Mouse (Mus musculus) heart, embryonic 15.5 days (tissue): ENCODE data around the gene Ccdc113. TPM values are rescaled to one million over a fixed set of nuclear protein-coding genes. Genes with fewer than 3 reads are reported as not detected.

Experiments
- ATAC-seq: fragments of 200-750 bp; cut with Nextera tagmentation; replicated peaks from 2 replicates; pipeline ENCODE4 v1.8.0; 2017; ENCODE audit warnings: low read depth, moderate TSS enrichment; ENCODE audit not compliant: insufficient number of reproducible peaks, insufficient read depth, low FRiP score
- H3K27ac ChIP-seq: fragments of 300-500 bp; sonication (generic); 2 replicates; pipeline ENCODE4 v1.5.1; 2015; ENCODE audit warnings: mild to moderate bottlenecking, inconsistent platforms
- H3K27me3 ChIP-seq: fragments of 300-500 bp; sonication (generic); 2 replicates; pipeline ENCODE4 v1.6.1; 2015; ENCODE audit warnings: inconsistent platforms
- H3K36me3 ChIP-seq: fragments of 300-500 bp; sonication (generic); 2 replicates; pipeline ENCODE4 v1.6.1; 2015; ENCODE audit warnings: mild to moderate bottlenecking, inconsistent platforms
- H3K4me1 ChIP-seq: fragments of 300-500 bp; sonication (generic); replicated peaks from 2 replicates; pipeline ENCODE4 v1.6.1; 2015; ENCODE audit warnings: inconsistent platforms
- H3K4me2 ChIP-seq: fragments of 300-500 bp; sonication (generic); 2 replicates; pipeline ENCODE4 v1.6.1; 2015; ENCODE audit warnings: inconsistent platforms, mild to moderate bottlenecking, moderate library complexity
- H3K4me3 ChIP-seq: fragments of 300-500 bp; sonication (generic); 2 replicates; pipeline ENCODE4 v1.5.1; 2015; ENCODE audit warnings: mild to moderate bottlenecking, inconsistent platforms
- H3K9ac ChIP-seq: fragments of 300-500 bp; sonication (generic); 2 replicates; pipeline ENCODE4 v1.6.1; 2015; ENCODE audit warnings: mild to moderate bottlenecking, inconsistent platforms
- H3K9me3 ChIP-seq: fragments of 300-500 bp; sonication (generic); replicated peaks from 2 replicates; pipeline ENCODE4 v1.6.1; 2016; ENCODE audit warnings: inconsistent platforms
- WGBS: fragments of 180-500 bp; shearing (Covaris S2); methylation state at CpG from one replicate; pipeline ENCODE4 v1.1.7; 2015; ENCODE audit warnings: mixed read lengths; 5-methylcytosine and 5-hydroxymethylcytosine counted together
- polyA plus RNA-seq: library from polyadenylated mRNA; unstranded; fragments of >200 nt; fragmentation: Nextera tagmentation; extraction: Ambion mirVana; gene quantifications from 2 replicates; pipeline ENCODE4 v1.2.1, GENCODE M21; 2015

Ccdc113 gene
- polyA plus RNA-seq, 1 experiment from 2014 or later: 2.9 TPM

- Histone ChIP-seq H3K4me3 (no peak overlapping the region), H3K27me3 (no peaks in the 10 kb centered on the region), H3K4me2 (no peak overlapping the region), H3K9ac (no peak overlapping the region), H3K4me1 (no peaks in the 10 kb centered on the region), H3K9me3 (no peaks in the 10 kb centered on the region), H3K36me3 (no peaks in the 10 kb centered on the region), H3K27ac (no peak overlapping the region)
- 74% methylated on average over 7 of the region's 7 CpGs for WGBS
- ATAC-seq: no peak
These were observed 31.5 kb upstream of the Ccdc113 start for GRCm38 (mm10) chr8:95502431-95502830.

- no peak overlapping the region for H3K4me3 ChIP-seq
- 73% methylated on average over 5 of the region's 5 CpGs for WGBS
- H3K9me3 ChIP-seq: no peaks in the 10 kb centered on the region
- H3K4me1 ChIP-seq: no peaks in the 10 kb centered on the region
- H3K9ac ChIP-seq: no peak overlapping the region
- no peak for ATAC-seq
- no peak overlapping the region for H3K4me2 ChIP-seq
- H3K36me3 ChIP-seq: no peaks in the 10 kb centered on the region
- H3K27me3 ChIP-seq: no peaks in the 10 kb centered on the region
- no peak overlapping the region for H3K27ac ChIP-seq
These were observed 29.1 kb upstream of the Ccdc113 start for GRCm38 (mm10) chr8:95504835-95505234.

GRCm38 (mm10) chr8:95505606-95506005, 28.3 kb upstream of the Ccdc113 start:
- no peaks in the 10 kb centered on the region for H3K27me3 ChIP-seq
- H3K4me3 ChIP-seq: no peak overlapping the region
- 69% methylated on average over 3 of the region's 3 CpGs for WGBS
- H3K4me1 ChIP-seq: no peaks in the 10 kb centered on the region
- H3K4me2 ChIP-seq: no peak overlapping the region
- no peak for ATAC-seq
- H3K36me3 ChIP-seq: no peaks in the 10 kb centered on the region
- no peak overlapping the region for H3K9ac ChIP-seq
- H3K9me3 ChIP-seq: no peaks in the 10 kb centered on the region
- no peak overlapping the region for H3K27ac ChIP-seq

- no peak for ATAC-seq
- Histone ChIP-seq H3K36me3 (no peaks in the 10 kb centered on the region), H3K27me3 (no peaks in the 10 kb centered on the region), H3K4me3 (no peak overlapping the region), H3K27ac (no peak overlapping the region), H3K4me2 (no peak overlapping the region), H3K9me3 (no peaks in the 10 kb centered on the region), H3K4me1 (no peaks in the 10 kb centered on the region), H3K9ac (no peak overlapping the region)
- 65% methylated on average over 5 of the region's 5 CpGs for WGBS
These were observed 27.6 kb upstream of the Ccdc113 start for GRCm38 (mm10) chr8:95506245-95506644.

GRCm38 (mm10) chr8:95512257-95512656, 21.6 kb upstream of the Ccdc113 start:
- Histone ChIP-seq H3K27ac (no peak overlapping the region), H3K4me2 (no peak overlapping the region), H3K36me3 (no peaks in the 10 kb centered on the region), H3K9ac (no peak overlapping the region), H3K9me3 (no peaks in the 10 kb centered on the region), H3K4me3 (no peak overlapping the region), H3K27me3 (no peaks in the 10 kb centered on the region), H3K4me1 (no peaks in the 10 kb centered on the region)
- ATAC-seq: no peak
- 59% methylated on average over 4 of the region's 4 CpGs for WGBS

- H3K27ac ChIP-seq: no peak overlapping the region
- H3K36me3 ChIP-seq: no peaks in the 10 kb centered on the region
- ATAC-seq: no peak
- no peaks in the 10 kb centered on the region for H3K4me1 ChIP-seq
- H3K4me3 ChIP-seq: no peak overlapping the region
- H3K27me3 ChIP-seq: no peaks in the 10 kb centered on the region
- H3K9ac ChIP-seq: no peak overlapping the region
- H3K9me3 ChIP-seq: no peaks in the 10 kb centered on the region
- no peak overlapping the region for H3K4me2 ChIP-seq
- 44% methylated on average over 4 of the region's 4 CpGs for WGBS
These were observed 20.7 kb upstream of the Ccdc113 start for GRCm38 (mm10) chr8:95513219-95513618.

GRCm38 (mm10) chr8:95516928-95517327, 17.0 kb upstream of the Ccdc113 start:
- no peaks in the 10 kb centered on the region for H3K36me3 ChIP-seq
- WGBS: 88% methylated on average over 6 of the region's 6 CpGs
- ATAC-seq: no peak

GRCm38 (mm10) chr8:95523991-95524390, 9.9 kb upstream of the Ccdc113 start:
- H3K27me3 ChIP-seq: no peaks in the 10 kb centered on the region
- no peak for ATAC-seq
- WGBS: 74% methylated on average over 4 of the region's 4 CpGs
- H3K9me3 ChIP-seq: no peaks in the 10 kb centered on the region
- H3K27ac ChIP-seq: no peak overlapping the region
- no peaks in the 10 kb centered on the region for H3K36me3 ChIP-seq
- no peak overlapping the region for H3K4me3 ChIP-seq
- H3K4me2 ChIP-seq: no peak overlapping the region
- no peaks in the 10 kb centered on the region for H3K4me1 ChIP-seq
- H3K9ac ChIP-seq: no peak overlapping the region

More at GRCm38 (mm10) chr8:95516928-95517327, 17.0 kb upstream of the Ccdc113 start:
- Histone ChIP-seq H3K9ac (no peak overlapping the region), H3K27me3 (no peaks in the 10 kb centered on the region), H3K4me2 (no peak overlapping the region), H3K27ac (no peak overlapping the region), H3K4me1 (no peaks in the 10 kb centered on the region), H3K9me3 (no peaks in the 10 kb centered on the region), H3K4me3 (no peak overlapping the region)

GRCm38 (mm10) chr8:95528194-95528593, 5.7 kb upstream of the Ccdc113 start:
- Histone ChIP-seq H3K36me3 (no peaks in the 10 kb centered on the region), H3K27me3 (no peaks in the 10 kb centered on the region), H3K4me1 (no peaks in the 10 kb centered on the region), H3K9ac (no peak overlapping the region), H3K27ac (no peak overlapping the region), H3K9me3 (no peaks in the 10 kb centered on the region), H3K4me2 (no peak overlapping the region), H3K4me3 (no peak overlapping the region)
- WGBS: 81% methylated on average over 10 of the region's 10 CpGs
- ATAC-seq: no peak

- Histone ChIP-seq H3K4me2 (no peak overlapping the region), H3K4me3 (no peak overlapping the region), H3K27ac (no peak overlapping the region), H3K9me3 (no peaks in the 10 kb centered on the region), H3K27me3 (no peaks in the 10 kb centered on the region), H3K36me3 (no peaks in the 10 kb centered on the region), H3K9ac (no peak overlapping the region), H3K4me1 (peaks cover 3% of the 10 kb centered on the region; the same call in 1 of the 2 replicates)
- 68% methylated on average over 9 of the region's 9 CpGs for WGBS
- no peak for ATAC-seq
These were observed 5.1 kb upstream of the Ccdc113 start for GRCm38 (mm10) chr8:95528750-95529310.

- no peak overlapping the region for H3K4me2 ChIP-seq
- peaks cover 9% of the 10 kb centered on the region for H3K4me1 ChIP-seq
- H3K27me3 ChIP-seq: no peaks in the 10 kb centered on the region
- no peak for ATAC-seq
- WGBS: 69% methylated on average over 4 of the region's 4 CpGs
- no peaks in the 10 kb centered on the region for H3K36me3 ChIP-seq
- no peaks in the 10 kb centered on the region for H3K9me3 ChIP-seq
- no peak overlapping the region for H3K27ac ChIP-seq
- no peak overlapping the region for H3K4me3 ChIP-seq
- H3K9ac ChIP-seq: no peak overlapping the region
These were observed 1.7 kb upstream of the Ccdc113 start for GRCm38 (mm10) chr8:95532206-95532605.

- Histone ChIP-seq H3K27me3 (no peaks in the 10 kb centered on the region), H3K4me3 (no peak overlapping the region), H3K9ac (no peak overlapping the region), H3K27ac (no peak overlapping the region), H3K4me2 (no peak overlapping the region), H3K9me3 (no peaks in the 10 kb centered on the region), H3K4me1 (no peaks in the 10 kb centered on the region; the same call in 1 of the 2 replicates), H3K36me3 (no peaks in the 10 kb centered on the region)
- ATAC-seq: no peak
- WGBS: 71% methylated on average over 5 of the region's 5 CpGs
These were observed 5.6 kb downstream of the Ccdc113 start for GRCm38 (mm10) chr8:95539487-95539886.
